Mouse (Mus musculus) CH12.LX (cell line): ENCODE data around the gene Sac3d1.

ENCODE experiments used
- CTCF ChIP-seq, 2 experiments: IDR thresholded peaks in 1 of 2; conservative IDR thresholded peaks in 1 of 2; 2 replicates each; pipeline ENCODE4 v1.5.1; 2011 to 2012; ENCODE audit warnings: low read depth in 2 of 2, low read length in 2 of 2, improper control_type of control experiment in 1 of 2, inconsistent platforms in 1 of 2, mild to moderate bottlenecking in 1 of 2, moderate library complexity in 1 of 2
- ELF1 ChIP-seq: IDR thresholded peaks from 2 replicates; pipeline ENCODE4 v1.6.1; 2014; ENCODE audit warnings: low read depth, mild to moderate bottlenecking, inconsistent platforms, low read length, improper control_type of control experiment
- KAT2A ChIP-seq: IDR thresholded peaks from 2 replicates; pipeline ENCODE4 v1.6.1; 2012; ENCODE audit warnings: low read length, improper control_type of control experiment, inconsistent platforms; ENCODE audit not compliant: insufficient replicate concordance
- MAX ChIP-seq: IDR thresholded peaks from 2 replicates; pipeline ENCODE4 v1.6.1; 2011; ENCODE audit warnings: low read length, improper control_type of control experiment
- NRF1 ChIP-seq: IDR thresholded peaks from 2 replicates; pipeline ENCODE4 v1.6.1; 2014; ENCODE audit warnings: low read depth, mild to moderate bottlenecking, inconsistent platforms, low read length, improper control_type of control experiment, moderate library complexity
- PAX5 ChIP-seq: IDR thresholded peaks from 2 replicates; pipeline ENCODE4 v1.6.1; 2012; ENCODE audit warnings: low read length, inconsistent platforms, mixed read lengths
- POLR2A ChIP-seq: IDR thresholded peaks from 2 replicates; pipeline ENCODE4 v1.6.1; 2011; ENCODE audit warnings: low read depth, mild to moderate bottlenecking, improper control_type of control experiment, low read length
- SMC3 ChIP-seq: IDR thresholded peaks from 2 replicates; pipeline ENCODE4 v1.6.1; 2011; ENCODE audit warnings: low read depth, low read length, improper control_type of control experiment
- ZC3H11A ChIP-seq: IDR thresholded peaks from 2 replicates; pipeline ENCODE4 v1.6.1; 2012; ENCODE audit warnings: low read depth, mild to moderate bottlenecking, inconsistent platforms, low read length, improper control_type of control experiment

GRCm38 (mm10) chr19:6132171-6132827 lies 13.8 kb upstream of the Sac3d1 start:
- TF ChIP-seq ZC3H11A (no peak), ELF1 (no peak), MAX (no peak), POLR2A (no peak), CTCF (conservative IDR thresholded peaks at IDR 0.05 in 1 of 2, IDR thresholded peaks at IDR 0.05 in 1 of 2; ENCODE audit: low read depth in 2 of 2, low read length in 2 of 2) (no peak), PAX5 (no peak), KAT2A (no peak), SMC3 (no peak), NRF1 (no peak)
